Mouse (Mus musculus) lung, adult 2 months (tissue): Measurements from ENCODE around the gene Slc12a8. TPM values are rescaled to one million over a fixed set of nuclear protein-coding genes. Genes with fewer than 3 reads are reported as not detected.

Experiments used
- DNase-seq: peaks from one replicate; pipeline ENCODE4 v3.0.0; 2022
- H3K4me1 ChIP-seq: fragments of 200-500 bp; 2 replicates; pipeline ENCODE4 v1.6.1; 2011; ENCODE audit warnings: low read length; ENCODE audit not compliant: control insufficient read depth, insufficient read depth
- H3K4me3 ChIP-seq: fragments of 200-500 bp; replicated peaks from 2 replicates; pipeline ENCODE3; 2011; ENCODE audit warnings: low read depth, mild to moderate bottlenecking, control low read depth, low read length; ENCODE audit errors: extremely low read depth
- CTCF ChIP-seq: fragments of 200-500 bp; IDR thresholded peaks from 2 replicates; pipeline ENCODE4 v1.5.1; 2011; ENCODE audit warnings: mild to moderate bottlenecking, low read length, control low read depth; ENCODE audit not compliant: insufficient read depth
- POLR2A ChIP-seq: fragments of 200-500 bp; IDR thresholded peaks from 2 replicates; pipeline ENCODE4 v1.6.1; 2011; ENCODE audit warnings: low read depth, mild to moderate bottlenecking, control low read depth, low read length, borderline replicate concordance; ENCODE audit errors: extremely low read depth
- WGBS: fragments of 180-500 bp; shearing (Covaris S2); methylation state at CpG from one replicate; pipeline ENCODE4 v1.1.7; 2018; 5-methylcytosine and 5-hydroxymethylcytosine counted together
- polyA plus RNA-seq: library from polyadenylated mRNA; depleted of rRNA; stranded (reverse); fragments of >200 nt; gene quantifications from 2 replicates; pipeline ENCODE4 v1.2.3, GENCODE M21; 2012

Slc12a8 gene
- polyA plus RNA-seq, 1 experiment: 0.92 TPM

DNA sequence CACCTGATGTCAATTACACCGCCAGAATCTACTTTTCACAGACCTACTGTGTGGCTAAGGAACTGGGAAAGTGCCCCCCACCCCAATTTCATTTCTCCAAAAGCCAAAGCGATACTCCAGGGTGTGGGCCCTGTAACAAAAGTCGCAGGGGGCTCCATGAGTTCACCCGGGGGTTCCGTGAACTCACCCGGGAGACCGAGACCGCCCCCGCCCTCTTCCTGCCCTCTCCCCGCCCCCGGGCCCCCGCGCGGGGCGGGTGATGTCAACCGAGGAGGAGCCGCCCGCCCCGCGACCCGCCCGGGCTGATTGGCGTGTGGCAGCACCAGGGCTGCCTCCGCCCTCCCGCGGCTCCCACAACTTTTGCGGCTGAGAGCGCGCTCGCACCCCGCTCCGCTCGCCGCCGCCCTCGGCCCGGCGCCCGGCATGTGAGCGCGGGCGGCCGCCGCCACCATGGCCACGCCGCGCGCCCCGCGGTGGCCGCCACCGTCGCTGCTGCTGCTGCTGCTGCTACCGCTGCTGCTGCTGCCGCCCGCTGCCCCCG lies 167.1 kb downstream of the Slc12a8 start, which contains the start of gene Heg1:
Heg1 (plus strand) TSS at position 209 of the 541 bp plus-strand sequence.
- TF ChIP-seq POLR2A: peak; percentile 65; the same call in 1 of the 2 replicates
- no peak for TF ChIP-seq CTCF
- WGBS: 2% methylated on average over 50 of the region's 57 CpGs
- DNase-seq: peak; percentile 82
- peaks cover 29% of the 10 kb centered on the region for H3K4me1 ChIP-seq
- peak within 1 kb of the TSS; percentile 92 for H3K4me3 ChIP-seq

GRCm38 (mm10) chr16:33684703-33685701 lies 167.9 kb downstream of the Slc12a8 start:
- Histone ChIP-seq H3K4me3 (peak overlapping the region; percentile 92), H3K4me1 (peaks cover 30% of the 10 kb centered on the region)
- peak; percentile 22; the same call in 1 of the 2 replicates for TF ChIP-seq POLR2A
- TF ChIP-seq CTCF: no peak
- 1% methylated on average over 46 of the region's 46 CpGs for WGBS
- peak; percentile 57 for DNase-seq

- 57% methylated on average over 1 of the region's 1 CpGs for WGBS
- Histone ChIP-seq H3K4me1 (peaks cover 26% of the 10 kb centered on the region), H3K4me3 (peak overlapping the region; percentile 92)
- DNase-seq: no peak
- no peak for TF ChIP-seq POLR2A
- no peak for TF ChIP-seq CTCF
These were observed 168.9 kb downstream of the Slc12a8 start for GRCm38 (mm10) chr16:33686056-33686455.

DNA sequence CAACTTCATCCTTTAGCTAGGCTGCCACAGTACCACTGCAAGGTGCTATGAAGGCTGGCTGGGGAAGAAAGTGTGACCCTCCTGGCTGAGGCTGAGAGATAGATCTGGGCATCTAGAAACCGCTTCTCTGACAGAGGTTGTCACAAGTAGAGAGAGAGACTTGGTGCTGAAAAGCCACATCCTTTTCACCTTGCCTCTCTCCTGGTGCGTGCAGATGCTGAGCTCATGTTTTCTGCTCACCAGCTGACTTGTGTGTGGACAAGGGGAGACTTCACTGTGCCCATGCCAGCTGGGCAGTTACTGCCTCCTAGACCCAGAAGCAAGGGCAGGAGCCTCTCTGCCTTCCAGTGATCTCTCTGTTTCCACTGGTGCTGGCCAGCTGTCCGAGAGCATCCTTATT lies 170.6 kb downstream of the Slc12a8 start:
- H3K4me1 ChIP-seq: peaks cover 37% of the 10 kb centered on the region
- peak overlapping the region; percentile 47 for H3K4me3 ChIP-seq
- TF ChIP-seq CTCF (no peak), POLR2A (no peak)
- DNase-seq: no peak
- 37% methylated on average over 3 of the region's 3 CpGs for WGBS

DNA sequence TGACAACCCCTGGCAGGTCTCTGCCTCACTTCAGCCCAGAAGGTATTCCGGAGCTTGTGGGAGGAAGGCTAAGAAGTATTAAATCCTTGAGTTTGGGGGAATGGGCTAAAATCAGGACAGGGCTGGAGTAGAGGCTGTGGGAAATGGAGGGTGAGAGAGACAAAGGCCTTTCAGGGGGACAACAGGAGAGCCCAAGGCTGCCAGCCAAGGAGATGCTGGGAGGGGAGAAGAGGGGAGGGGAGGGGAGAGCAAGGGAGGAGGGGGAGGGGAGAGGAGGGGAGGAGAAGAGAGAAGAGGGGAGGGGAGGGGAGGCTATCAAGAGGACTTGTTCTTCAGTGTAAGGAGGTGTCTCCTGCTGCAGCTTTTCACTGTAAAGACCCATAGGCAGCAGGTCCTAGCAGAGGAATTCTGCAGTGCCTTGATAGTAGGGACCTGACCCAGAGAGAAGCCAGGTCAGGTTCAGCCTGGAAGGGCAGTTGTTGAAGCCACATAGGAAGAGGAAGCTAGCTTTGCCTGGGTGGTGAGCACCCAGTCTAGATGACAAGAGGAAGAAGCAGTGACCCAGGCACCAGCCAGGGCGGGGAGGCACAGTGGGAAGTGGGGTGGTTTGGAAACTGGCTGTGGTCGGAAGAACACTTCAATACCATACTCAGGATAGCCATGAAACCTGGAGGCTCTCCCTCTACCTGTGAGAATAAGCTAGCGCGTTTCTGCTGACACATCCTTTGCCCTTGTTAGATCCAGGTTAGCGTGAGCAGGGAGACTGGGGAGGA lies 174.0 kb downstream of the Slc12a8 start:
- no peak for DNase-seq
- TF ChIP-seq POLR2A (no peak), CTCF (no peak)
- 40% methylated on average over 6 of the region's 6 CpGs for WGBS
- H3K4me1 ChIP-seq: peaks cover 38% of the 10 kb centered on the region
- H3K4me3 ChIP-seq: no peak overlapping the region

DNA sequence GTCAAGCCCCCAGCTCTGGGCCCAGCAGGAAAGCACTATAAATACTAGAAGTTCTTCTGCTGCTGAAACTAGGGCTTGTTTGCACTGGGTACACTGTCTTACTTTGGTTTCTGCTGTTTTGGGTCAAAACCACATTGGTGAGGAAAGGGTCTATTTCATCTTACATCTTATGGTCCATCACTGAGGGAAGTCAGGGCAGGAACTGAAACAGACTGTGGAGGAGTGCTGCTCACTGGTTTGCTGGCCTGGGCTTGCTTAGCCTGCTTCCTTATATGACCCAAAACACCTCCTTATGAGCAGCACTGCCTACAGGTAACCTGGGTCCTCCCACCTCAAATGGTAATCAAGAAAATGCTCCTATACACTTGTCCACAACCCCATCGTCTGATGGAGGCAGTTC lies 176.4 kb downstream of the Slc12a8 start:
- no peak for TF ChIP-seq CTCF
- no peak for TF ChIP-seq POLR2A
- Histone ChIP-seq H3K4me3 (no peak overlapping the region), H3K4me1 (peaks cover 47% of the 10 kb centered on the region)
- DNase-seq: no peak
- 69% methylated on average over 1 of the region's 1 CpGs for WGBS

DNA sequence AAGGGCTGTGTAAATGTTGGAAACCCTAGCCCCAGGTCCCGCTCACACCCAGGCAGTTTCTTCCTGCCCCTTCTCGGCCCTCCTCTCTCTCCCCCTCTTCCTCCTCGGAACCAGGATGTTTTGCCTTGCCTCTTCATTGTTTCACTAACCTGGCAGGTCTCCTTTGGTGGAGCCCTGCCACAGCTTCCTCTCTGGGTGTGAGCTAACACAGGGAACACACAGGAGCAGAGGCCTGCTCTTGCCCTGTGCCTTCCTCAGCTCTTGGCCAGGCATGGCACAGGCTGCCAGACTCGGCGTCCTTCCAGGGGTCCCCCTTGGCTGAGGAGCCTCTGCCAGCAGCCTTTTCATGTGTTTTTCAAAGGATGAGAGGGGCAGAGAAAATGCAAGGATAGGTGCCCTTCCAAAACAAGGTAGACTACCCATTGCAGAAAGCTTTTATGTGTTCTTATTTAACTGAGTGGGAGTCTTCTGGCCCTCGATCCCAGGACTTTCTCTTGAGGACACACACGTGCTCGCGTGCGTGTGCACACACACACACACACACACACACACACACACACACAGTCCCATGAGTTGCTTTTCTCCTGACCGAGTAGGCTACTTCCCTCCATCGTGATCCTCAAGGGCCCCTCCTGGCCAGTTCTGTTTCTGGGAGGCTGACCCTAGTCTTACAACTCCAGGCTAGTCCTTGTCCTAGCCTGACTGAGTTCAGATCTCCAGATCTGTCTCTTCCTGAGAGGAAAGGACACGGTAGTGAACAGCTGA lies 179.9 kb downstream of the Slc12a8 start:
- TF ChIP-seq POLR2A (peak; percentile 26; the same call in 1 of the 2 replicates), CTCF (no peak)
- DNase-seq: peak; percentile 59
- WGBS: 42% methylated on average over 13 of the region's 13 CpGs
- no peak overlapping the region for H3K4me3 ChIP-seq
- H3K4me1 ChIP-seq: peaks cover 43% of the 10 kb centered on the region

DNA sequence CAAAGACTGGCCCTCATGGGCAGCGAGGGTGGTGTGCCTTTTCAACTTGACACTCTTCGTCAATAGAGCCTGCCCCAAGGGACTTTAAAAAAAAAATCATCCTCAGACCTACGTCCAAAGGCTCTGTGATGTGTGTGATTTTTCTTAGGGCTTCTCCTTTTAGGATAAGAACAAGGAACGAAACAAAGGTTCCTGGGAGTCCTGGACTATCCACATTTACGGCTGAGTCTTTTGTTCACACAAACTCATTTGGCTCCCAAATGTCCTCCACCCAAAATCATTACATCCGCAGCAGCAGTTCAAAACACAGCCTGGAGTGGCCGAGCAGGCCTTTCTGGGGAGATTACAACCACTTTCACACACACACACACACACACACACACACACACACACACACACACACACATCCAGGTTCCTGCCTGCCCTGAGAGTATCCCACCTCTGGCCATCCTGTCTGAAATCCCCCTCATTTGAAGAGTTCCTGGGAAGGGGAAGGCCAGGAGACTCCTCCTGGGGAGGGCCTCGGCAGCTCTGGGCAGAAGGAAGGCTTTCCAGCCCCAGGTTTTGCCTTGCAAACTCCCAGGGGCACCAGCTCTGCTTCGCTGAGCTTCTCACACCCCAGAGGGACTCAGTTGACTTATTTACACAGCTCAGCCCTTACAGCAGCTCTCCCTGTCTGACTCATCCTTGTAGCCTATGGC lies 180.6 kb downstream of the Slc12a8 start:
- no peak overlapping the region for H3K4me3 ChIP-seq
- 32% methylated on average over 9 of the region's 9 CpGs for WGBS
- peaks cover 38% of the 10 kb centered on the region for H3K4me1 ChIP-seq
- TF ChIP-seq CTCF (no peak), POLR2A (no peak)
- no peak for DNase-seq

GRCm38 (mm10) chr16:33698277-33698790 lies 181.2 kb downstream of the Slc12a8 start:
- Histone ChIP-seq H3K4me1 (peaks cover 35% of the 10 kb centered on the region), H3K4me3 (no peak overlapping the region)
- TF ChIP-seq CTCF (no peak), POLR2A (no peak)
- no peak for DNase-seq
- 26% methylated on average over 12 of the region's 12 CpGs for WGBS
